Mouse (Mus musculus) thymus, postnatal 25 days (tissue): ENCODE data around the gene Elmsan1.
A peak's percentile ranks its signal among the peaks of the same experiment; 100 is the strongest.

ENCODE experiments used
- DNase-seq: peaks from one replicate; pipeline ENCODE4 v3.0.0; 2022

Elmsan1 gene

DNA sequence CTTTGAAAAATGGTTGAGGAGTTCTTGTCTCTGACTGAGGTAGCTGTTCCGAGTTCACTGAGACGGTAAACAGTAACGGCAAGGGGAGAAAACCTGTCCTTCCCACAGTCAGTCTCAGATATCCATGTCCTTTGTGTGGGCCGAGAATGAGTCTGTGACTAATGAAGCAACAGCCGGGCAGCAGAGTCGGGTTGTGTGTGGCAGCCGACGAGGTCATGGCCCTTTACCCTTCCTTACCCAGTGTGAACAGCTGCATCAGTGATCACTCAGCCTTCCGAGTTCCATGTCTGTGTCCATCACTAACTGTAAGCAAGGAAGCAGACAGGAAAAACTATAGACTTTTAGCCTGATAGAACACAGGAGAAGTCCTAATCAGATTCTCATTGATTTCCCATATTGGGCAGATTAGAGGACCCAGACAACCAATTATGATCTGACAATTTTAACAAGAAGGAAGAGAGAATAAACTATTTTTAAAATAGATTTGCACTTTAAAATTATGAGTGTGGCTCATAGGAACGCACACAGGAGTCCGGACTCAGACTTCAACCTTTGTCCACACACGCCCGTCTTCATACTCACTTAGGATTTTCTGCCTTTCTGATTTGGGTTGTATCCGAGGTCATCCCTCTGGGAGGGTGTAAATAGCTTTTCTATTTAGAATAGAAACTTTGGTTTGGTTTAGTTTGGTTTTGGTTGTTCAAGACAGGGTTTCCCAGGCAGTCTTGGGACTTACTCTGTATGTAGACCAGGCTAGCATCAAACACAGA, 76.2 kb downstream of the Elmsan1 start:
- no peak for DNase-seq

DNA sequence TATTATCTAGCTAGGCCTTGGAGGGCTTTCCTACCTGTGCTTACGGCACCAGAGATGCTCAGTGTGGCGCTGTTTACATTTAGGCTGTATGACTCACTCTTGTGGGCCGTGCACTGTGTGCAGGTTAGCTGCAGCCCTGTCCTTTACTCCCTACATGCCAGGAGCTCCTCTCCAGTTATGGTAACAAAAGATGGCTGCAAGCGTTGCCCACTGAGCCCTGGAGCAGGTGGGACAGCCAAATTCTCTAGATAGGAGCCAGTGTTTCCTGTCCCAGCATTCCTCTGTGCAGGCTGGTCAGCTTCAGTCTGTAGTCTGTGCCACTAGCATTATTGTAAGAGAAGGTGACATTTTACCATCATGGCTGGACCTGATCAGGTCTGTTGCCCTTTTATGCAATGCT, 77.4 kb downstream of the Elmsan1 start:
- DNase-seq = no peak

DNA sequence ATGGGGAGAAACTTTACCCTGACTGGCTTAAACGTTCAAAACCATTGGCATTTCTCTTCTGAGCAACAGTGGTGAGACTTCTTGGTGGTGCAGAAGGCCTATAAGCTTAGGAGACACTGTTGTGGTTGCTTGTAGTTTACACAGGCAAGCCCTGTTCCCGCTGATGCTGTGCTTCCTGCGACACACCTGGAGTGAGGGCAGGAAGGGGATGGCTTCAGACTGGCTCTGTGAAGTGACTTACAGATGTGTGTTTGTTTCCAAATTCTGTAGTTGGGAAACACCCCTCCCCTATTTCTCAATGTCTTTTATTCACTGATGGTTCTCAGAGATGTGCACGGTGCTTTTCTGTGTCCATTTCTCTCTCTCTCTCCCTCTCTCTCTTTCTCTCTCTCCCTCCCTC, 78.5 kb downstream of the Elmsan1 start:
- no peak for DNase-seq

DNA sequence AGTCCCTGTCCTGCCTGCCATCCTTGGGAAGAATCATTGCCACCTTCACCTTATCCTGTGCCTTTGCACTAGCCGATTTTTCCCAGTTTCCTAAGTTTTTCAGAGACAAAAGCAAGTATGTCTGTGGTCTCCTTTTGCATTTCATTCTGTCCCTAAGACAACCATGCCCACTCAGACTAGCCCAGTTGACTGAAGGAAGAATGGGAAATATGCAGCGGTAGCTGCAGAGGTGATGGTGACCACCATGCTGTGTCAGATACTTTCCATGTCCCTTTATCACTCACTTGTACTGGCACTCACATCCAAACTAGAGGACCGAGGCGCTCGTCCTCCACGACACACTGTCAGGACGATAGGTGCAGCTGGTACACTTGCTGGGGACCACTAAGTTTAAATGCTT, 81.5 kb downstream of the Elmsan1 start:
- DNase-seq = no peak

DNA sequence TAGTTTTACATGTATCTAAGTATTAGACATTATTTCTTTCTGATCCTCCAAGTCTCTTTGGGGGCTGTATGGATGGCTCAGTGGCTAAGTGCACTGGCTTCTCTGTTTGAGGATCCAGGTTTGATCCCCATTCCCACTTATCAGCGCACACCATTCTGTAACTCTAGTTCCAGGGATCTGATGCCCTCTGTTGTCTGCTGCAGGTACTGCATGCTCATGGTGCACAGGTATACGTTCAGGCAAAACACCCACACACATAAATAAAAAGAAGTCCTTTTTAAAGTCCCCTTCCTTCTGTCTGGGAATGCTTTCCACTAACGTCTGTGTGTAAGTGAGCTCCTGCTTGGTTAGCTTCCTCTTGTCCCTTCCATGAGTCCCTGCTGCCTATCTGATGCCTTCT, 86.4 kb downstream of the Elmsan1 start:
- DNase-seq = peak; percentile 47

DNA sequence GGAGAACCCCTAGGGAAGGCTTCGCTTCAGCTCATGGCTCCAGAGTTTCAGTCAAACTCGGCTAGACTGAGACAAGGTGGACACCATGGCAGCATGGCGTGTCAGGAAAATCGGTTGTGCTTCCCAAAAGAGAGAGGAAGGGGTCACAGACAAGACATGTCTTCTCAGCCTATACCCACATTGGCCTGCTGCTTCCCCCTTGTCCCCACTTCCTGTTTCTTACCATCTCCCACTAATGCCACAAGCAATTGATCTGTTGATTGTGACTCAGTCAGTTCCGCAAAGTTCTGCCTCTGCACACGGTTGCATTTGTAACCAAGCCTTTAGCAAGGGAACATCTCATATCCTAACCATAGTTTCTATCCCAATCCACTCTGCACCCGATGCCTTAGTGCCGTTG, 88.8 kb downstream of the Elmsan1 start:
- DNase-seq = no peak

DNA sequence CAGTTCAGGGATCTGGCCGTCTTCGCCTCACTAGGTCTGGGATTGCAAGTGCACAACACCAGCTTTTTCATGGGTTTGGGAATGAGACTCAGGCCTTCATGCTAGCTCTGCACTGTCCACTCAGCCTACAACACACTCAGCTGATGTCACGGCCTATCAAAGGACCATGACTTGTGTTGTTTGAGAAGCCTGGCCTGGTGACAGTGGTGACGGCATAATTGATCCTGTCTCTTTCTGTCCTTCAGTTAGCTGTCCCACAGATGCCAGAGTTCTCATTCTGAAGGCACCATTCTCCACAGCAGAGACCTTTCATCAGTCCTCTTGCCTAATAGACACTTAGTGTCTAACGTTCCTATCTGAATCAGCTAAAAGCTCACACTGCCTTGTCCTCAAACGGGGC, 90.1 kb downstream of the Elmsan1 start:
- DNase-seq = no peak

DNA sequence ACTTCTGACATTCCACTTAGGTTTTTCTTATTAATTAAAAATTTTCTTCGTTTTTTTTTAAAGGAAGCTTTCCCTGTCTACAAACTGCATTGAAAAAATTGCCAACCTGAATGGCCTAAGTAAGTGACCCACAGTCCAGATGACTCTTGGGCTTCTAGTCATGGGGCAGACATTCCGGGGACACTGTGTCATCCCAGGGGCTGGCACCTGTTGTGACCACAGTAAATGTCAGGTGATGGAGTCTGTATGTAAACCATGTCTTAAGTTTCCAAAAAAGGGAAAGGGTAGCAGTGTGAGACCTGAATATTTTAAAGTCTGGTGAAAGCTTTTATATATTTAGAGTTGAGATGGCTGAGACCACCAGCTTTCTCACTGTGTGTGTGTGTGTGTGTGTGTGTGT, 91.8 kb downstream of the Elmsan1 start:
- DNase-seq = no peak

DNA sequence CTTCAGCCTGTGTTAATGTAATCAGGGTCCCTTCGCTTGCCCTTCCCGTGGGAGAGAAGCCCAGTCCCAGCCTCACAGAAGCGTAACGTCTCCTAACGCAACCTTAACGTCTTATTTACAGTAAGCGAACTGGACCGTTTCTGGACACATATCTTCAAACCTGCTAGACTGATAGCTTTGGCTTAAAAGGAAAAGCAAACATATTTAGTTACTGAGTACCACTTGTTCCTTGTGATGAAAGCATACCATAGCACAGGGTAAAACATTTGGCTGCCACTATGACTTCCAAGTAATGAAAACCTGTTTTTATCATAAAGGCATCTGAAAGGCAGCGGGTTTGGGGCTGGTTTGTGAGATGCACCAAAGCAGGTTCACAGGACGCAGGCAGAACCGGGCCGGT, 92.8 kb downstream of the Elmsan1 start:
- DNase-seq = no peak

DNA sequence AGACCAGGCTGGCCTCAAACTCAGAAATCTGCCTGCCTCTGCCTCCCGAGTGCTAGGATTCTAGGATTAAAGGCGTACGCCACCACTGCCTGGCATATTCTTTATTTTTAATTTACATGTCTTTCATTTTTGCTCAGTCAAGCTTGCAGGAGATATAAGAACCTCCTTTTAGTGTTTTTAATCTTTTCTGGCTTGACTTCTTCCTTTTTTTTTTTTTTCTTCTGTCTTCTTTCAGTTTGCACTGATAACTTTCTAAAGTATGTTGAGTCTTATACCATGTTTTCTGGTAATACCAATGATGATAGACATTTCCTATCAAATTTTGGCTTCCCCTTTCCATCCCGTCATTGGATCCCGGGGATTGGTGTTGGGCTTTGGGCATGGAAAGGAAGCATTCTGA, 99.1 kb downstream of the Elmsan1 start:
- no peak for DNase-seq

DNA sequence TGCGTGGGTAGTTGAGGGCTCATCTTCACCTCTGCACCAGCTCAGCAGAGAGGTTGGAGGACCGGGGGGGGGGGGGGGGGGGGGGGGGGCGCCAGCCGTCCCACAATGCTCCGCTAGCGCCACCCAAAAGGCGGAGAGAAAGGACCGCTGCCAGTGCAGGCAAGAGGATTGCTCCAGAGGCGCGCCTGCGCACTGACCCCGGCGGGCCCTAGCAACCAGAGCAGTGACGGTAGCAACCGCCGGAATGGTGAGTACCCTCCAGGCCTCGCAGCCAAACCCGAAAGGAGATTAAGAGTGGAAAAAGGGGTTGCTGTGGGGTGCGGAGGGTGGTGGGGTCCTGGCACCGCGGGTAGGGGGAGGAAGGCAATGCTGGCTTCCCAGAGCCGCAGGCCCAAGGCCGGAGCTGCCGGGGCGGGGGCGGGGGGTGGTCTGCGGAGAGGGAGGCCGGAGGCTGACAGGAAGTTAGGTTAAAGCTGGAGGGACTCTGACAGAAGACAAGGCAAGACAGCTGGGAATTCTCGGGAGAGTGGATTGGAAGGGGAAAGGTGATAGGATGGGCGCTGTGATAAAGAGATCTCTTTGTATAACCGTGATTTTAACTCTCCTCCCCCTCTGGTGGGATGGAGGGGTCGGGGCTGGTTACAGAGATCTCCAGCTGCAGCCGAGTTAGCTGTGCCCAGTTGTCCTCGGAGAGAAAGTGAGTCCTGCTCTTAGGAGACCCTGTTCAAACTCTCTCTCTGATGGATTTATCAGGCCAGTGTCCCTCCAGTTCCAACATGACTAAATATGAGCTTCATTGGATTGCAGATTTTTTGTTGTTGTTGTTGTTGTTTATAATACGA, 104.3 kb downstream of the Elmsan1 start, which contains the start of gene Dnal1:
Gene Dnal1 (plus strand): TSS at position 214 of the 842 bp plus-strand sequence.
- peak; percentile 83 for DNase-seq

DNA sequence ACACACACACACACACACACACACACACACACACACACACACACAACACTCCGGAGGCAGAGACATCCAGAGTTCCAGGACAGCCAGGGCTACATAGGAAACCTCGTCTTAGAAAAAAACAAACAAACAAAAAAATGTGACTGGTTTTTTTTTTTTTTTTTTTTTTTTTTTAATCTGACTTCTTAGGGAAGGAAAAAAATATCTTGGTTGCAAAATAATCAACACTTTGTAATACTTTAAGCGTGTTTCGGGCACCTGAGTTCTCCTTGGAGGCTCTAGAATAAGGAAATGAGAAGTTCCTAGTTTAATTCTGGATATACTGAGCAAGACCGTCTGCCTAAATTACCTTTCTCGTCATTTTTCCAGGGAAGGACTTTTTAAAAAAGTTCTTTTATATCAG, 105.0 kb downstream of the Elmsan1 start:
- no peak for DNase-seq

DNA sequence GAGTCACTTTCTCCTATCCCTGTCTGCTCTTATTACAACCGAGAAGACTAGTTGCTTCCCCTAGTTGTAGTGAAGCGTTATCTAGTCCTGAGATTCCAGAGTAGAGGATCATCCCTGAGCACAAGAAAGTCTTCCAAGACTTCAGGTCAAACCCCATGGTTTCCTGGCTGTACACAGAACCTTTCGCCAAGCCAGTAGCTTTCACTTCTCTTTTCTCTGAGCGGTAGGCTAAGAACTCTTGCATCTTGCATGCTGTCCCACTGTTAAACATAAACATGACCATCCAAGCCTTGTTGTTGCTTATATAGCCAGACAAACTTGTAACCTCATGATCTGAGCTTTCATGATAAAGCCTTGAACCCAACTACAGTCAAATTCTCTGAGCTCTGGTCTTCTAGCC, 107.9 kb downstream of the Elmsan1 start:
- DNase-seq = no peak

DNA sequence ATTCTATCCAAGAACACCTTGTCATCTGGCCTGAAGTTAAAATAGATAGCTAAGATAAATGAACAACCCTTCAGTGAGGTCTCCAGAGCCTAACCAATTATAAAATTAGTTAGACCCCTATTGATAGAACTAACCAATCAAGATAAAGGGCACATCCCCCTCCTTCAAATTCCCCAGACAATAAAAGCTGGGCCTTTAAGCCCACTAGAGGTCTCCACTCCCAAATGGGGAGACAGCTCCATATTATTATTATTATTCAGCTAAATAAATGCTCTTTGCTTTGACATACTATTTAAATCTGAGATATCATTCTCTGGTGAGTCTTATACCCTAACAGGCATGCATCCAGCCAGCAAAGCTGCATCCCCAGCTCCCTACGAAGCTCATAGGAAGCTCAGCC, 108.8 kb downstream of the Elmsan1 start:
- no peak for DNase-seq

DNA sequence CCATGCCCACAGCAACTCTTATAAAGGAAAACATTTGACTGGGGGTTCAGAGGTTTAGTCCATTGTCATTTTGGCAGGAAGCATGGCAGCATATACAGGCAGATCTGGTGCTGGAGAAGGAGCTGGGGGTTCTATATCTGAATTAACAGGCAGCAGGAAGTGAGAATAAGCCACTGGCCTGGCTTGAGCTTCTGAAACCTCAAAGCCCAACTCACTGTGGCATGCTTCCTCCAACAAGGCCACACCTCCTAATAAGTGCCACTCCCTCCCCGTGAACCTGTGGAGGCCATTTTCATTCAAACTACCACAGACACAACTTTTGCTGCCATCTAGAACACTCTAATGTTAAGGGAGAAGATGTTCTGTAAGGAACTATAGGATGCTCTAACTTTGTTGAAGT, 111.0 kb downstream of the Elmsan1 start:
- no peak for DNase-seq

DNA sequence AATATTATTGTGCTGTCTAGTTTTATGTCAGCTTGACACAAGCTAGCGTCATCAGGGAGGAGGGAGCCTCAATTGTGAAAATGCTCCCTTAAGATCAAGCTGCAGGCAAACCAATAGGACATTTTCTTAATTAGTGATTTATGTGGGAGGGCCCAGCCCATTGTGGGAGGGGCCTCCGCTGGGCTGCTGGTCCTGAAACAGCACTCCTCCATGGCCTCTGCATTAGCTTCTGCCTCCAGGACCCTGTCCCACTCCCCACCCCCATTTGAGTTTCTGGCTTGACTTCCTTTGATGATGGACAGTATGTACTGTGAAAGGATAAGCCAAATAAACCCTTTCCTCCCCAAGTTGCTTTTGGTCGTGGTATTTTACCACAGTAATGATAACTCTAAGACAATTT, 111.7 kb downstream of the Elmsan1 start:
- no peak for DNase-seq

DNA sequence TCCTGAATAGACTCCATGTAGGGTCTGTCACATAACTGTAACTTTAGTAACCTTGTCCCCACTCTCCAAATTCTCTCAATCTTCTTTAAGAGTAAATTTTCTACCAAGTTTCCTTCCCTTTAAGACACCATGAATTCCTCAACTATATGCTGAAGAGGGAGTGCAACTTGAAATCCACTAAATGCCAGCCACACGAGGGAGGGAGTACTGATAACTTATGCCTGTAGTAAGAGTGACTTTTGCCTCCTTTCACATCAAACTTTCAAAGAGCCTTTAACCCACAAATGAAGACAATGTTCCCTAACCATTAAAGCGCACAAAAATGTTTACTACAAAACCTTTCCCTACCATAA, 117.2 kb downstream of the Elmsan1 start:
- DNase-seq = no peak

DNA sequence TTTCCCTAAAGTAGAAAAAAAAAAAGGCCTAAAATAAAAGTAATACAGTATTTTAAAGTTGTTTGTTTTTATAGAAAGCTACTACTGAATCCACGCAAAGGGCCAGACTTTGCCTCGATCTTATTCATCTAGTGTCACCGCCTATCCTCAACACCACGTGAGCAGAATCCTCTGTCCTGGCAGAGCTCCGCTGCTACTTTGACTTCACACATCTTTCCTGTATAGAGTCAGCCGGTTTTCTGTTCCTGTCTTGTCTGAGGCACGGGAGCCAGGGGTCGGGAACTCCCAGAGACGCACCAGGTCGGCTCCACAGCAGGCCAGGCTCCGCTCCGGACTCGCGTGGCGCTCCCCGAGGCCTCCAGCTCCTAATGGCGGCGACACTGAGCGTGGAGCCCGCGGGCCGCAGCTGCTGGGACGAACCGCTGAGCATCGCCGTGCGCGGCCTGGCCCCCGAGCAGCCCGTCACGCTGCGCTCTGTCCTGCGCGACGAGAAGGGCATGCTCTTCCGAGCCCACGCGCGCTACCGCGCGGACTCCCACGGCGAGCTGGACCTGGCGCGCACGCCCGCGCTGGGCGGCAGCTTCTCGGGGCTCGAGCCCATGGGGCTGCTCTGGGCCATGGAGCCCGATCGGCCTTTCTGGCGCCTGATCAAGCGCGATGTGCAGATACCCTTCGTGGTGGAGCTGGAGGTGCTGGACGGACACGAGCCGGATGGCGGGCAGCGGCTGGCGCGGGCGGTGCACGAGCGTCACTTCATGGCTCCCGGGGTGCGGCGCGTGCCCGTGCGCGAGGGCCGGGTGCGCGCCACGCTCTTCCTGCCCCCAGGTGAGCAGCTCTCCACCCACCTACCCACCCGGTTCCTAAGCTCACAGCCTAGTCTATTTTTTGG, 117.8 kb downstream of the Elmsan1 start, which contains the start of gene Acot6:
Gene Acot6 (plus strand): TSS at position 51 of the 889 bp plus-strand sequence.
- DNase-seq = peak; percentile 34

DNA sequence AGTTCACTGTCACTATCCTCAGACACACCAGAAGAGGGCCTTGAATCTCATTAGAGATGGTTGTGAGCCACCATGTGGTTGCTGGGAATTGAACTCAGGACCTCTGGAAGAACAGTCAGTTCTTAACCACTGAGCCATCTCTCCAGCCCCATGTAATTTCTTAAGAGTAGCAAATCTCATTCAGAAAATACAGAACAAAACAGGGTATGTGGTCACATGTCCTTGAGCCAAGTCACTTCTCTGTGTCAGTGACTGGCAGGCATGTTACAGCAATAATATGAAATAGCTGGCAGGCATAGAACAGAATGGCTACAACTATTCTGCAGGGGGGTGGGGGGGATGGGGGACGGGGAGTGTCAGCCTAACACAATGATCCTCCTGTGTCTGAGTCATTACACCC, 118.6 kb downstream of the Elmsan1 start:
- DNase-seq = no peak

DNA sequence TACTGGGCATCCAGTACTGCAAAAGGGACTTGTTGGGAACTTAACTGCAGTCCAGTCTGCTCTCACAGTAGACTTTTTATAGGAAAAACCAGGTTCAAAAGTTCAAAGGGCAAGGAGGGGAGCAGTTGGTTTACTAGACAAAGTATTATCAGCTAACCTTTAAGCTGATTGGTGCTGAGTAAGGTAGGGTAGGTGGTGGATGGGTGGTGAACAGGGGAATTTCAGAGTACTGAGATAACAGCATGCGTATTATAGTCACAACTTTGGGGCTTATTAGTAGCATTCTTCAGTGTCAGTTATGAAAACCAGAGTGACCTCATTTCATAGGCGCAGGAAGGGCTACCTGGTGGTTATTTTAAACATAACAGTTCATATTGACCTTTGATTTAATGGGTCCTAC, 119.1 kb downstream of the Elmsan1 start:
- no peak for DNase-seq
